Mouse (Mus musculus): ENCODE data around the gene Slc35e3.
"Not testable (repeated sequence)": the region's sequence is repeated elsewhere in the genome, so short reads cannot be mapped to it uniquely, and the experiment has no call there.

Slc35e3 gene

GRCm38 (mm10) chr10:117712871-117713270 lies 33.3 kb downstream of the Slc35e3 start:
- no peak for DNase-seq (ENCODE audit: low spot score)

DNA sequence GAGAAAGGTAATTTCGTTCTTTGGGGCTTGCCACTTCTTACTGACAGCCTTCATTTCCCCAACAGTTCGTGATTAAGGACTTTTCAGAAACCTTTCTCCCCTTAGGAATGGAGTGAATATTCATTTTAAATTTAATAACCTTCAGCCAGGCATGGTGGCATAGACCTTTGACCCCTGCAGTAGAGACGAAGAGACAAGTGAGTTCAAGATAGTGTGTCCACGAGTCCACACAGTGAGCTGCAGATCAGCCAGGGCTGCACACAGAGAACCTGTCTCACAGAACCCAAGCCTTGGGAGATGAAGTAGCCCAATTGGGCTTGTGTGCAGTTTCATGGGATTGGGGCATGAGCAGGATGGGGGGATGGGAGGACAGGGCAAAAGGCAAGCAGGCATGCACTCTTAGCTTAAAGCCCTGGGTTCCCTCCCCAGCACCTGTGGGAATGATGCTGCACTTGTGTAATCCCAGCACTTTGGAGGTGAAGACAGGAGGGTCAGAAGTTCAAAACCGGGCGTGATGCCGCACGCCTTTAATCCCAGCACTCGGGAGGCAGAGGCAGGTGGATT lies 33.9 kb downstream of the Slc35e3 start:
- DNase-seq (ENCODE audit: low spot score) = no peak

- DNase-seq (ENCODE audit: low spot score) = no peak
Observed at GRCm38 (mm10) chr10:117711408-117711807, 34.8 kb downstream of the Slc35e3 start.

DNA sequence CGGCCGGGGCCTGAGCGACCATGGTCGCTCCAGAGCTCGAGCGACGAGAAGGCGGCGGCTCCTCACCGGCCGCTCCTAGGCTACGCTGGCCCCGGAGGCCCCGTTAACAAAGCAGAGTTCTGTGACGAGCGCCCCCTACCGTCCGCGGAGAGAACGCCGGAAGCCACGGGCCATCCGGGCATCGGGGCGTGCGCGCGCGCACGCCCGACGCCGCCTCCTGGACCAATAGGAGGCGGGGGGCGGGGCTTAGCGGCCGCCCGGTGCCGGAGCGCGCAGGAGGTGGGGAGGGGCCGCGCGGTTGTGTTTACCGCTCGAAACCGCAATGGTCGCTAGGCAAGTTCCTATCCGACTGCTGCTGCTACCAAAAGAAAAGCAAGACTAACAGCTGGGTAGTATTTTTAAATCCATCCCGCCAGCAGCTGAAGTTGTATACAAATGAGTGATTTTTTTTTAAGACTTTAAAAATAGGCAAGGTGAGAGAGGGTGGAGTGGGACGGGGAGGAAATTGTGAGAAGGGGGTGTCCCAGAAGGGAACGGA lies 35.5 kb downstream of the Slc35e3 start, which contains the start of gene Mdm2:
TSS of gene Mdm2 (minus strand) at position 155 of the 538 bp plus-strand sequence.
- DNase-seq (ENCODE audit: low spot score) = peak; percentile 87

DNA sequence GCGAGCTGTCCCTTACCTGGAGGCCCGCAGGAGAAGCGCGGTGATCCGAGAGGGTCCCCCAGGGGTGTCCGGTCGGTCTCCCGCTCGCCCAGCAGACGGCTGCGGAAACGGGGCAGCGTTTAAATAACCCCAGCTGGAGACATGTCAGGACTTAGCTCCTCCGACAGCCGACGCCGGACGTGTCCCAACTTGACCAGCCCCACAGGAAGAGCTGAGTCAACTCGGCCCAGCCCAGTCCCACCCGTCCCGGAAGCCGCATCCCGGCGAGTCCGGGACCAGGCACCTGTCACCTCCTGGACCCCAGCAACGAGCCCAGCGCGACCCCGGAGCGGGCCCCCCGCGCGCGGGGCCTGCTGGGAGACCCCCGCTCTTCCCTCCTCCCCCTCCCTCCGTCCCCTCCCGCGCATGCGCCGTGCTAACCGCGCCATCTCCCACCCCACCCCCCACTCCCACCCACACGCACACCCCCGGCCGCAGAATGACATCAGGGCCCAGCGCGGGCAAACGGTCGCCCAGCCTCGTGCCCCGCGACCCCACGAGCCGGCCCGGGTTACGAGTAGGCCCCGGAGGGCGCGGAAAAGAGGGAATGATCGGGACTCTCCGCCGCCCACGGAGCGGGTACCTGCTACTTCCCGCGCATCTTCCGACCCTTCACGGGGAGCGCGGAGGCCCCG lies 36.1 kb downstream of the Slc35e3 start:
- DNase-seq (ENCODE audit: low spot score) = peak; percentile 67

DNA sequence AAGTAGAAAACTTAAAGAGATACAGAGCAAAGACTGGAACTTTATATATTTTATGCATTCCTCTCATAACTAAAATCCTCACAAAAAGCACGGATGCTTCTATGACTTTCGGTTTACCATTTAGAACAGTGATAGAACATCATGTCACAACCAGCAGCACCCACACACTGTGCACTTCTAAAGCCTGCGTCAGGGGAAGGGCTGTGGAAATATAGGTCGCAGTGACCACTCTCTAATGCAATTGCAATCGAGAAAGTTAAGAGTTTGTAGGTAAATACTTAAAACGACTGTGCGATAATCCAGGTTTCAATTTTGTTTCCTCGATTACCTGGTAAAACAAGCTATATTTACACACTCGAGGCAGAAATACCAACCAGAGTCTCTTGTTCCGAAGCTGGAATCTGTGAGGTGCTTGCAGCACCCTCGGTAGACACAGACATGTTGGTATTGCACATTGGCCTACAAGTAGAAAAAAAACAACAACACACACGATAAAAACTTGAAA lies 36.8 kb downstream of the Slc35e3 start:
- DNase-seq (ENCODE audit: low spot score) = no peak

GRCm38 (mm10) chr10:117708856-117709255 lies 37.3 kb downstream of the Slc35e3 start:
- no peak for DNase-seq (ENCODE audit: low spot score)

DNA sequence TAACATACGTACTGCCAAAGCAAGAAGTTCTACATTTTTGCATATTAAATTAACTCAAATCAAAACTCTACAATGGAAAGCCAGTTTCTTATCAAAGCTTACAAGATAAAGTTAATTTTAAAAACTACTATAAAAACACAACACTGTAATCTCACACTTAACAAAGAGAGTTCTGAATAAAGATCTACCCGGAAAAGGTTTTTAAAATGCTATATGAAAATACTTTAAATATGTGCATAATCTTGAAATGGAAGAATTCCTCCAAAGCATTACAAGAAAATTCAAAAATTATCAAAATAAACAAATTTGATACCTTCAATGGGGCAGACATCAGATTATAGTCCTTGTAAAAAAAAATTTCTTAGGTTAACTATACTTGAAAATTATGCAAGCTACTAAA lies 37.8 kb downstream of the Slc35e3 start:
- DNase-seq (ENCODE audit: low spot score) = no peak

DNA sequence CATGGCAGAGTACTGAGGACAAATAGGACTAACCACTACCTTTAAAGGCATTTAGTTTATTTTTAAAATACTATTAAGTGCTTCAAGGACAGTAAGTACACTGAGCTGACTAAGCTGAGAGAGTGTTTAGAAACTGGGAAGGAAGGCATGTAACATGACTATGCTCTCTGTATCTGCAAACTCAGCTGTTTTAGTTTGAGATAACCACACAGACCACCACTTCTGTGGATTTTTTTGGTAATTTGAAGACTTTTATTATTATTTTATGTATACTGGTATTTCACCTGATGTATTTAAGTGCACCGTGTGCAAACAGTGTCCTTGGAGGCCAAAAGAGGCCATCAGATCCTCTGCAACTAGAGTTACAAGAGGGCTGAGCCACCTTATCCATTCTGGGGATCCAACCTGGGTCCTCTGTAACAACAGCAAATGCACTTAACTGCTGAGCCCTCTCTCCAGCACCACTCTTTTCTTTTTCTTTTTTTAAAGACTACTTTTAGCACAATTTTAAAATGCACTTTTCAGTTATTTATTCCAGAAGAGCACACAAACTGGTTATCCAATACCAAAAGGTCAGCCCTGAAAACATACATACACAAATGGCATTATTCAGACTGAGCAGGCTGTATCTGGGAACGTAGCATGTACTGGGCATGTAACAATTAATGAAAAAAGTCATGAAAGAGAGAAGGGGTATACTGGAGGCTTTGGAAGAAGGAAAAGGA lies 38.9 kb downstream of the Slc35e3 start:
- DNase-seq (ENCODE audit: low spot score) = no peak

- DNase-seq (ENCODE audit: low spot score) = no peak
Observed at GRCm38 (mm10) chr10:117706440-117706839, 39.7 kb downstream of the Slc35e3 start.

- DNase-seq (ENCODE audit: low spot score) = no peak
Observed at GRCm38 (mm10) chr10:117705806-117706205, 40.4 kb downstream of the Slc35e3 start.

DNA sequence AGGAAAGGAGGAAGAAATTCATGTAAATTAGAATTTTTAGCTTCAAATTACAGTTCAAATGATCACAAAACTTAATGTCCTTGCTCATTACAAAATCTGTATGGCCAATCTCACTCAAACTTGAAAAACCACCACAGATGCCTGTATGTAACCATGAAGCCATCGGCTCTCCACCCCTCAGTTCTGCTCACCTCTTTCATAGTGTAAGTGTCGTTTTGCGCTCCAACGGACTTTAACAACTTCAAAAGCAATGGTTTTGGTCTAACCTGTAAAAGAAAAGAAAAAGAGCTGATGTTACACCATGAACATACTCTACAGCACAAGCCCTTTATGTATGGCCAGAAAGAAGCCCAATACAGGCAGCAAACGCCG lies 41.2 kb downstream of the Slc35e3 start:
- DNase-seq (ENCODE audit: low spot score) = no peak

DNA sequence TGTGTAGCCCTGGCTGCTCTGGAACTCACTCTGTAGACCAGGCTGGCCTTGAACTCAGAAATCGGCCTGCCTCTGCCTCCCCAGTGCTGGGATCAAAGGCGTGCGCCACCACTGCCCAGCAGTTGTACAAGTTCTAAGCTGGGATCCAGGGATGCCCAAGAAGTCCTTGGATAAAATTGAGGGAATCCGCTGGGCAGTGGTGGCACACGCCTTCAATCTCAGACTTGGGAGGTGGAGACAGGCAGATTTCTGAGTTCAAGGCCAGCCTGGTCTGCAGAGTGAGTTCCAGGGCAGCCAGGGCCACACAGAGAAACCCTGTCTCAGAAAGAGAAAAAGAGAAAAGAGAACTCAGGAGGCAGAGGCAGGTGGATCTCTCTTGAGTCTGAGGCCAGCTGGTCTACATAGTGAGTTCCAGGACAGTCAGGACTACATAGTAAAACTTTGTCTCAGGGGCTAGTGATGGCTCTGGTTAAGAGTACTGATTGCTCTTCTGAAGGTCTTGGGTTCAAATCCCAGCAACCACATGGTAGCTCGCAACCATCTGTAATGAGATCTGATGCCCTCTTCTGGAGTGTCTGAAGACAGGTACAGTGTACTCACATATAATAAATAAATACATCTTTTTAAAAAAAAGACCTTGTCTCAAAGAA lies 41.7 kb downstream of the Slc35e3 start:
- not testable (repeated sequence) for DNase-seq (ENCODE audit: low spot score)

DNA sequence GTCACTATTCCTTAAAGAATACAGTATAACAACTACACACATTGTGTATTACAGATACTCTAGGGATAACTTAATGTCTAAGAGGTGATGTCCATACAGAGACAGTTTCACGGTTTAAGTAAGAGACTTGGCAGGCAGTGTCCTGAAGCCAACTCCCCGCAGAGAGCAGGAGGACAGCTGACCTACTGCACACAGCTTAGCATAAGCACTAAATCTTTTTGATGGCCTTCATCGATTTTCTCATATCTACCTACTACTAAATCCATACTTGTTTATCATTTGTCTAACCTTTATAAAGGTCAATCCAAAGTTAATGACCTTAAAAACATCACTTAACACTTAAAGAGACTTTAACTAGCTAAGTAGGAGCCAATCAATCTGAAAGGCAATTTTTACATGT lies 42.7 kb downstream of the Slc35e3 start:
- DNase-seq (ENCODE audit: low spot score) = no peak

GRCm38 (mm10) chr10:117702024-117702833 lies 43.9 kb downstream of the Slc35e3 start:
- DNase-seq (ENCODE audit: low spot score) = no peak

DNA sequence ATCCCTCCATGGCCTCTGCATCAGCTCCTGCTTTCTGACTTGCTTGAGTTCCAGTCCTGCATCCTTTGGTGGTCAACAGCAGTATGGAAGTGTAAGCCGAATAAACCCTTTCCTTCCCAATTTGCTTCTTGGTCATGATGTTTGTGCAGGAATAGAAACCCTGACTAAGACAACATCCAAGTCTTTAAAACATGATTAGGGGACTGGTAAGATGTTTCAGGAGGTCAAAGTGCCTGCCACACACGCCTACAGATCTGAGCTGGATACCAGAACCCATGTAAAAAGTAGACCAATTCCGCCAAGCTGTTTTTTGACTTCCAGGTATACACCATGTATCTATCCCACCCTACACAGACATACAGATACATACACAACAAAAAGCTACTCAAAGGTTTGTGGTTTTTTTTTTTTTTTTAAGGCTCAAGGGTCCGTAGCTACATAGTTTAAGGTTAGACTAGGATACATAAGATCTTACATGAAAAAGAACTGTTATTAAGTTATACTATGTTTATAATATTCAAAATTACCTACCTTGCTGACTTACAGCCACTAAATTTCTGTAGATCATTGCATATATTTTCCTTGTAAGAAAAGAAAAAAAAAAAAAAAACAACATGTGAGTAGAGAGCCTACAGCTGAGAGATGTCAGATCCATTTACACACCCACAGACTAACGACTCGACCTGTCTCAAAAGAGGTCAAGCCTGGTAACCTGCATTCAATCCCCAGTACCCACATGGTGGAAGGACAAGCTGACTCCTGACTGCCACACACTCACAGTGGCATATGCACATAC lies 44.9 kb downstream of the Slc35e3 start:
- DNase-seq (ENCODE audit: low spot score) = no peak

DNA sequence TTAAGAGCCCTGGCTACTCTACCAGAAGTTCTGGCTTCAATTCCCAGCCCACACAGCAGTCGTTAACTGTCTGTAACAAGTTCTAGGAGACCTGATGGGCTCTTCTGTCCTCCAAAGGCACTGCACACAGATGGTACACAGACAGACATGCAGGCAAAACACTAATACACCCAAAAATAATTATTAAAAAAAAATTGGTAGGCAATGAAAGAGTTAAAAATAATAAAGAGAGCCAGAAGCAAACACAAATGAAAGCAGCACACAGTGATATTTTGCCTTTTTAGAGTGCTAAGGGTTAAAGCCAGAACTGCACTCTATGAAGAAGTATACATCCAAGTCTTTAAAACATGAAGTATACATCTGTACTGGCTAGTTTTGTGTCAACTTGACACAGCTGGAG lies 45.7 kb downstream of the Slc35e3 start:
- no peak for DNase-seq (ENCODE audit: low spot score)

- DNase-seq (ENCODE audit: low spot score) = no peak
Observed at GRCm38 (mm10) chr10:117699914-117700313, 46.3 kb downstream of the Slc35e3 start.

DNA sequence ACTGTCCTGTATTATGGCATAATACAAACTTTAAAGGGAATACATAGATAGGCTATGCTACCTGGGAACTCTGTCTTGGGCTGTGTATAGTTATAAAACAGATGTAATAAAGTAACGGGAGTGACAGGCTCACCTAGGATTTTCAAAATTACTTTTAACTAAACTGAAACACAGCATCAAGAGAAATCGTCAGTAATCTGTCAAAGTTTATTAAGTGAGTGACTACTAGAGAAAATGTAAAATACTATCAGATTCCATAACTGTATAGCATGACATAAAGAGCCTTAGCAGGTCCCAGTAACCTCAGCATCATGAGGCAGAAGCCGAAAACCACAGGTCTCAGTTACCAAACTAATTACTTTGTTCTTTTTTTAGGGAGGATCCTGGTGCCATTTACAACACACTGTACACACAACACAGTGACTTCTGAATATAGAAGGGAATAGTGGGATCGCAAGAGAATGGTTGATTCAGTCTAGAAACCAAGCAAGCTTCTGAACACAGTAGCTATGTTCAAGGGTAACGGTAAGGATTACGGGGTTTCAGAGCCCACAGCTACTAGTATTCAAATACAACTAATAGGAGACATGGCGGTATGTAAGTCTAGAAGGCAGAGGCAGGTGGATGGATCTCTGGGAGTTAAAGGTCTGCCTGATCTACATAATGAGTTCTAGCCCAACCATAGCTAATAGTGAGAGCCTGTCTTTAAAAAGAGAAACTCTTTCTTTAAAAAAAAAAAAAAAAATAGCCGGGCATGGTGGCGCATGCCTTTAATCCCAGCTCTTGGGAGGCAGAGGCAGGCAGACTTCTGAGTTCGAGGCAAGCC lies 47.6 kb downstream of the Slc35e3 start:
- no peak for DNase-seq (ENCODE audit: low spot score)

Data from ovary, adult 18-20 months (tissue).